Mouse (Mus musculus): ENCODE measurements around the gene Zfp410.

Zfp410 gene

GRCm38 (mm10) chr12:84361555-84362489 lies 45.2 kb downstream of the Zfp410 start, which contains the start of the genes Coq6 and Fam161b:
Gene Coq6, plus strand, starts transcription at chr12:84361657.
Gene Fam161b, minus strand, starts transcription at chr12:84361833.
- peak; percentile 97 for DNase-seq (ENCODE audit: low read depth, low spot score)

GRCm38 (mm10) chr12:84362872-84363271 lies 46.2 kb downstream of the Zfp410 start:
- DNase-seq (ENCODE audit: low read depth, low spot score): no peak

- no peak for DNase-seq (ENCODE audit: low read depth, low spot score)
Measured at GRCm38 (mm10) chr12:84364291-84364690, 47.6 kb downstream of the Zfp410 start.

GRCm38 (mm10) chr12:84365137-84365536 lies 48.5 kb downstream of the Zfp410 start:
- no peak for DNase-seq (ENCODE audit: low read depth, low spot score)

GRCm38 (mm10) chr12:84366971-84367370 lies 50.3 kb downstream of the Zfp410 start:
- DNase-seq (ENCODE audit: low read depth, low spot score): peak; percentile 32

- DNase-seq (ENCODE audit: low read depth, low spot score): no peak
Measured at GRCm38 (mm10) chr12:84371647-84372046, 55.0 kb downstream of the Zfp410 start.

- no peak for DNase-seq (ENCODE audit: low read depth, low spot score)
Measured at GRCm38 (mm10) chr12:84373831-84374481, 57.3 kb downstream of the Zfp410 start.

- no peak for DNase-seq (ENCODE audit: low read depth, low spot score)
Measured at GRCm38 (mm10) chr12:84382369-84382768, 65.7 kb downstream of the Zfp410 start.

- no peak for DNase-seq (ENCODE audit: low read depth, low spot score)
Measured at GRCm38 (mm10) chr12:84384644-84385081, 68.0 kb downstream of the Zfp410 start.

- no peak for DNase-seq (ENCODE audit: low read depth, low spot score)
Measured at GRCm38 (mm10) chr12:84385408-84385807, 68.8 kb downstream of the Zfp410 start.

GRCm38 (mm10) chr12:84388097-84388496 lies 71.4 kb downstream of the Zfp410 start:
- DNase-seq (ENCODE audit: low read depth, low spot score): no peak

- DNase-seq (ENCODE audit: low read depth, low spot score): peak; percentile 57
Measured at GRCm38 (mm10) chr12:84388774-84389400, 72.2 kb downstream of the Zfp410 start.

- DNase-seq (ENCODE audit: low read depth, low spot score): no peak
Measured at GRCm38 (mm10) chr12:84390336-84390735, 73.7 kb downstream of the Zfp410 start.

GRCm38 (mm10) chr12:84392681-84393080 lies 76.0 kb downstream of the Zfp410 start:
- DNase-seq (ENCODE audit: low read depth, low spot score): no peak

Data from CD4-positive, CD25-positive, alpha-beta regulatory T cell, adult 2 months (primary cell).